Mouse (Mus musculus) neural tube, embryonic 15.5 days (tissue): Measurements from ENCODE around the gene H2al3. TPM values are rescaled to one million over a fixed set of nuclear protein-coding genes. Genes with fewer than 3 reads are reported as not detected.

Experiments used
- ATAC-seq: fragments of 200-750 bp; cut with Nextera tagmentation; 2 replicates; pipeline ENCODE4 v1.8.0; 2017; ENCODE audit warnings: mild to moderate bottlenecking, moderate TSS enrichment, moderate library complexity; ENCODE audit not compliant: low FRiP score
- H3K27ac ChIP-seq: fragments of 300-500 bp; sonication (generic); replicated peaks from 2 replicates; pipeline ENCODE4 v1.5.1; 2015; ENCODE audit warnings: mild to moderate bottlenecking, inconsistent platforms
- H3K27me3 ChIP-seq: fragments of 300-500 bp; sonication (generic); replicated peaks from 2 replicates; pipeline ENCODE4 v1.6.1; 2015; ENCODE audit warnings: inconsistent platforms
- H3K36me3 ChIP-seq: fragments of 300-500 bp; sonication (generic); 2 replicates; pipeline ENCODE4 v1.6.1; 2015; ENCODE audit warnings: inconsistent platforms
- H3K4me1 ChIP-seq: fragments of 300-500 bp; sonication (generic); 2 replicates; pipeline ENCODE4 v1.6.1; 2015; ENCODE audit warnings: inconsistent platforms
- H3K4me2 ChIP-seq: fragments of 300-500 bp; sonication (generic); 2 replicates; pipeline ENCODE4 v1.6.1; 2015; ENCODE audit warnings: inconsistent platforms, mild to moderate bottlenecking, moderate library complexity
- H3K4me3 ChIP-seq: fragments of 300-500 bp; sonication (generic); replicated peaks from 2 replicates; pipeline ENCODE4 v1.5.1; 2015; ENCODE audit warnings: mild to moderate bottlenecking, inconsistent platforms
- H3K9ac ChIP-seq: fragments of 300-500 bp; sonication (generic); replicated peaks from 2 replicates; pipeline ENCODE4 v1.6.1; 2015; ENCODE audit warnings: mild to moderate bottlenecking, inconsistent platforms
- H3K9me3 ChIP-seq: fragments of 300-500 bp; sonication (generic); replicated peaks from 2 replicates; pipeline ENCODE4 v1.6.1; 2016; ENCODE audit warnings: inconsistent platforms
- WGBS: fragments of 180-500 bp; shearing (Covaris S2); methylation state at CpG from one replicate; pipeline ENCODE4 v1.1.7; 2015; ENCODE audit warnings: mixed read lengths; 5-methylcytosine and 5-hydroxymethylcytosine counted together
- polyA plus RNA-seq: library from polyadenylated mRNA; unstranded; fragments of >200 nt; fragmentation: Nextera tagmentation; extraction: Ambion mirVana; gene quantifications from 2 replicates; pipeline ENCODE4 v1.2.1, GENCODE M21; 2015

Gene H2al3
- polyA plus RNA-seq: not detected in 2 replicates

DNA sequence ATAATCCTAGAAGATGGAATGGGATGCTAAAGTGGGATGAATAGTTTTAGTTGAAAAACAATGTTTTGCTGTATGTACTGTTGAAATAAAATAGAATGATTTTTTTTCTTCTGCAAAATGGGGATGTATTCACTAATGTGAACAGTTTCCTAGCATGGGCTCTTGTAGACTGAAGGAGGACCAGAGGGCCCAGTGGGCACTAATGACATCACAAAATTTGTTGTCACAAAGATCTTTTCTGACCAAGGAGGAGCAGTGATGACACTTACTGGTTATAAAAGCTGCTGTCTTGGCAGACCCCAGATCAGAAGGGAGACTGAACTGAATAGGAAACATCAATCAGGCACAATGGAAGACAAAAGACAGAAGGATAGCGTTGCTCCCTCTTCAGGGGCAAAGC is at the start of gene H2al3:
Gene H2al3, plus strand, starts transcription at position 301 of the 400 bp plus-strand sequence.
- Histone ChIP-seq H3K36me3 (no peaks in the 10 kb centered on the region), H3K4me1 (no peaks in the 10 kb centered on the region), H3K27ac (no peak within 1 kb of the TSS), H3K9ac (no peak within 1 kb of the TSS), H3K4me3 (no peak within 1 kb of the TSS), H3K4me2 (no peak within 1 kb of the TSS), H3K27me3 (no peaks in the 10 kb centered on the region), H3K9me3 (no peaks in the 10 kb centered on the region)
- 36% methylated on average over 1 of the region's 1 CpGs for WGBS
- ATAC-seq: no peak

DNA sequence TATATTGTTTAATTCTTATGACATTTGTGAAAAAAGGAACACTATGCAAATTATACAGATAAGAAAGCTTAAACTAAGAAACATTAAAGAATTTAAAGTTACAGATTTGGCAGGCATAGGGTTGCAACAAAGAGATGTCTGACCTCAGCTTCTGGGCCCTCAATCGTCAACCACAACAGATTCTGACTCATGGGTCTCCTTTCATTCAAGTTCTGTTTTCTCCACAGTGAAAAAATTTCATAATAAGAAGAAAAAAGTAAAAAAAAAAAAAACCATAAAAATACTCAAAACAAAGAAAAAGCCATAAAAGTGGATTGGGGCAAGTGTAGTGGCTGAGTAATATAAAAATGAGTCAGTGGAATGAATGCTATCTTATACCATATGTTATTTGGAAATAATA is 39.4 kb upstream of the H2al3 start:
- H3K36me3 ChIP-seq: no peaks in the 10 kb centered on the region
- WGBS: 80% methylated on average over 1 of the region's 1 CpGs
- H3K9me3 ChIP-seq: no peaks in the 10 kb centered on the region
- H3K4me1 ChIP-seq: no peaks in the 10 kb centered on the region
- no peak overlapping the region for H3K4me2 ChIP-seq
- no peak overlapping the region for H3K4me3 ChIP-seq
- no peak for ATAC-seq
- H3K27me3 ChIP-seq: no peaks in the 10 kb centered on the region
- H3K9ac ChIP-seq: no peak overlapping the region
- no peak overlapping the region for H3K27ac ChIP-seq

DNA sequence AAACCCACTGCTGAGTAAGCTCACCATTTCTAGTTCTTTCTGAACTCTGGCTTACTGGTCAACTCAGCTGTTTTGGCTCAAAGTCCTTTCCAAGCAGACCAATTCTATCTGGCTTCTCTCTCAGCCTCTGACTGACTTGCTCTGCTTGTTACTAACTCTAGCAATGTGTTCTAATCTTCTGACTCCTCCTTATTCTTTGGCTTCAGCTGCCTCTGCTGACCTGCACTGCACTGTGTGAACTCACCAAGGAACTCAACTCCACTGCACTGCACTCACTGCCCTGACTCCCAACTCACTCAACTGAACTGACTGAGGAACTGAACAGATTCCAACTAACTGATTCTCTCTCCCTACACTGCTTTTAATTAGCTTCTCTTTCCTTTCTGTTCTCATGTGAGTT is 37.0 kb upstream of the H2al3 start:
- Histone ChIP-seq H3K9ac (no peak overlapping the region), H3K4me1 (no peaks in the 10 kb centered on the region), H3K4me3 (no peak overlapping the region), H3K9me3 (no peaks in the 10 kb centered on the region), H3K4me2 (no peak overlapping the region), H3K27me3 (no peaks in the 10 kb centered on the region), H3K27ac (no peak overlapping the region), H3K36me3 (no peaks in the 10 kb centered on the region)
- ATAC-seq: no peak

DNA sequence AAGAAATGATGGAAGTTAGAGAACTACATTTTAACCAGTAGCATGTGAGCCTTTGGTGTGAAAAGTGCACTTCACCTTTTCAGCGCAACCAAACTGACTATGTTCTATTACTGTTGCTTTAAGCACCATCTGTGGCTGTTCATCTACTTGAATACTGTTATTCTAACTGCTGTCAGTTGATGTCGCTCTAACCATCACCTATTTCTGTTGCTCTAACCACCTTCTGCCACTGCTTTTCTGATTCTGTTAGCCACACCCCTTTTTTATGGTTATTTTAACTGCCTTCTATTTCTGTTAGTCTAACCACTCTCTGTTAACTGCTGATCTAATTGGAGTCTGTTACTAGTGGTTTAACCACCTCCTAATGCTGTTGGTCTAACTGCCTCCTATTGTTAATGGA is 14.7 kb upstream of the H2al3 start:
- Histone ChIP-seq H3K27ac (no peak overlapping the region), H3K9ac (no peak overlapping the region), H3K4me3 (no peak overlapping the region), H3K4me1 (no peaks in the 10 kb centered on the region), H3K27me3 (no peaks in the 10 kb centered on the region), H3K36me3 (no peaks in the 10 kb centered on the region), H3K4me2 (no peak overlapping the region), H3K9me3 (no peaks in the 10 kb centered on the region)
- no peak for ATAC-seq
- 65% methylated on average over 2 of the region's 2 CpGs for WGBS

DNA sequence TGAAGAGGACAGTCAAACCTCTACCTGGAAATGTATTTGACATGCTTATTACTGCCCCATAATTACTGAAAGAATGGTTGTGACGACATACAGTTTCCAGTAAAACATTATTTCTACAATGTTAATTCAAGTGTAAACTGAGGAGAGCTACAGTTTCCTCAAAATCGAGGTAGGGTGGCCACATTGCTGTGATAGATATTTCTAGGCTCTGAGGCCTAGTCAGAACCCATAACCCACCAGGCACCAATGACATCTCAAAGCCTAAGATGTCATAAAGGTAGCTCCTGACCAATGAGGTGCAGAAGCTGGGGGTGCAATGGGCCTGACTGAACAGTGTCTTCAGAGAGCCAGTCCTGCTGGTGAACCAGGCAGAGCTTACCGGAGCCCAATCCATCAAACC is 2.9 kb upstream of the H2al3 start, which contains the start of gene Hypm:
Gene Hypm, plus strand, starts transcription at position 301 of the 400 bp plus-strand sequence.
- WGBS: 89% methylated on average over 3 of the region's 3 CpGs
- no peaks in the 10 kb centered on the region for H3K27me3 ChIP-seq
- no peak within 1 kb of the TSS for H3K9ac ChIP-seq
- H3K27ac ChIP-seq: no peak within 1 kb of the TSS
- H3K4me2 ChIP-seq: no peak within 1 kb of the TSS
- H3K4me3 ChIP-seq: no peak within 1 kb of the TSS
- H3K9me3 ChIP-seq: no peaks in the 10 kb centered on the region
- no peaks in the 10 kb centered on the region for H3K36me3 ChIP-seq
- H3K4me1 ChIP-seq: no peaks in the 10 kb centered on the region
- no peak for ATAC-seq

DNA sequence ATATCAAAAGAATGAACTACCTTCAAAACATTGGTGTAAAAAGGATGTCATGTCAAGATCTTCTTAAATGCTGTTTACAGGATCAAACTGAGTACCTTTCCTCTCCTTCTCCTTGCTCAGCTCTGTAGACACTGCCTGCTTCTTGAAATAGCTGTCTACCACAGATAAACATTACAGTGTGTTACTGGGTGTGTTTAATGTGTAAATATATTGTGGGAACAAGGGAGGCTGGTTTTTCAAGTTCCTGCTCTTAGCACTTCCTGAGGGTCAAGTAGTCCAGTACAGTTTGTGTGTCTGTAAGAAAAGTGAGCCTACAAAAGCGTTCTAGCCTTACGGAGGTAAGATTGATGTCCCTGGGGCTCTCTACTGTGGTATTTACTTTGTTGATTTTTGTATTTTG is 12.4 kb downstream of the H2al3 start:
- 94% methylated on average over 2 of the region's 2 CpGs for WGBS

DNA sequence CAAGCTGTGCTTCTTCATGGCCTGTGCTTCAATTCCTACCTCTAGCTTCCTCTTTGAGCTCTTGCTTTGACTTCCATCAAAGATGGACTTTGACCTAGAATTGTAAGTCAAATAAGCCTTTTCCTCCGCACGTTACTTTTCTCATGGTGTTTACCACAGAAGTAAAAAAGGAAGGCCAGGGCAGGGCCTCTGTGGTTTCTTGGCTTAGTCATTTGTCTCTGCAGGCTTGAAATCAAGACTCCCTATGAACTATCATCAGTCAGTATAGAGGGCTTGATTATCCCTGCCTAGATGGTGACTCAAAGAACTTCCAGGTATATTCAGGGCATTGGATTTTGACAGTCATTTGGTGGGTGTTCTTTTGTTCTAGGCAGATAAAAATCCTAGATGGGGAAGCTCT is 26.0 kb downstream of the H2al3 start:
- no peaks in the 10 kb centered on the region for H3K4me1 ChIP-seq
- H3K9ac ChIP-seq: no peak overlapping the region
- no peaks in the 10 kb centered on the region for H3K9me3 ChIP-seq
- H3K4me2 ChIP-seq: no peak overlapping the region
- no peak overlapping the region for H3K27ac ChIP-seq
- ATAC-seq: no peak
- H3K4me3 ChIP-seq: no peak overlapping the region
- WGBS: 94% methylated on average over 2 of the region's 2 CpGs
- H3K27me3 ChIP-seq: no peaks in the 10 kb centered on the region
- no peaks in the 10 kb centered on the region for H3K36me3 ChIP-seq

More for the DNA sequence above, 12.4 kb downstream of the H2al3 start:
- ATAC-seq: no peak
- Histone ChIP-seq H3K9me3 (no peaks in the 10 kb centered on the region), H3K4me3 (no peak overlapping the region), H3K4me2 (no peak overlapping the region), H3K4me1 (no peaks in the 10 kb centered on the region), H3K36me3 (no peaks in the 10 kb centered on the region), H3K27ac (no peak overlapping the region), H3K9ac (no peak overlapping the region), H3K27me3 (no peaks in the 10 kb centered on the region)

DNA sequence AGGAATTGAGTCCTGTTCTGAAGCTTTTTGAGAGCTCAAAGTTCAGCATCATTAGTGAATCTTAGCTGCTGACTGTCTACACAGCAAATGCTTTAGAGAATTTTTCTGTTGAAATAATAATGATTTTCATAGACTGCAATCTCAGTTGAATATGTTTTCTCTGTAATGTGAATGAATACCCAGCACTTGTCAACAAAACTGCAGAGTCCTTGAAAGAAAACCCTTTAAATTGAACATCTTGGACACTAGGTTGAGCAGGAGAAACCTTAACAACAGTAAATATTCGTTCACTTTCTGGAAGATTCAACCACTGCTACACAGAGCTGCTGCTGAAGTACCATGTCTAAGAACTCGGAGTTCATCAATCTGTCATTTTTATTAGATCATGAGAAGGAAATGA is 35.8 kb downstream of the H2al3 start, which contains the start of gene Sytl5:
Gene Sytl5, plus strand, starts transcription at position 301 of the 400 bp plus-strand sequence.
- H3K36me3 ChIP-seq: no peaks in the 10 kb centered on the region
- H3K27ac ChIP-seq: no peak within 1 kb of the TSS
- WGBS: 75% methylated on average over 2 of the region's 2 CpGs
- H3K4me1 ChIP-seq: no peaks in the 10 kb centered on the region
- no peaks in the 10 kb centered on the region for H3K9me3 ChIP-seq
- no peaks in the 10 kb centered on the region for H3K27me3 ChIP-seq
- H3K4me2 ChIP-seq: no peak within 1 kb of the TSS
- H3K4me3 ChIP-seq: no peak within 1 kb of the TSS
- no peak for ATAC-seq
- no peak within 1 kb of the TSS for H3K9ac ChIP-seq

Other genes with a start within 250 kb of the H2al3 start
- gene Dynlt3, start 186.7 kb upstream of the H2al3 start, polyA plus RNA-seq: 51.9 and 57.8 TPM in 2 replicates
- gene Hypm, start 2.8 kb upstream of the H2al3 start, polyA plus RNA-seq: not detected in 2 replicates
- 0.68 and 0.72 TPM in 2 replicates for gene Sytl5, start 35.9 kb downstream of the H2al3 start, polyA plus RNA-seq